Comparison of ENCODE assay signal across 8 mouse cellular contexts in genomic region chr2:122234611-122235288, GRCm38 (mm10). TPM values are rescaled to one million over a fixed set of nuclear protein-coding genes. Genes with fewer than 3 reads are reported as not detected.
DNase-seq lines count a peak whose midpoint lies in the region; ATAC-seq and TF ChIP-seq lines count a peak whose summit lies in the region.

Sord (plus strand) TSS chr2:122234749.

- intact Hi-C loops in gastrocnemius, adult 2 months (cut with DNase I), result no loop called here

- DNase-seq in ZHBTc4 (ENCODE audit: low read depth, low spot score), result peak; percentile 94
- DNase-seq in cerebellum, postnatal 4 days (ENCODE audit: low spot score in 2 of 2), result peak; percentile 55 to 82
- peak; percentile 85 for DNase-seq in gastrocnemius, adult 2 months
- peak; percentile 50 for DNase-seq in left cerebral cortex, adult 11 months (ENCODE audit: low spot score)
- peak; percentile 74 to 79 for DNase-seq in lung, postnatal 4 days
- peak; percentile 95 for DNase-seq in retina, postnatal 1 day
- peak; percentile 94 for DNase-seq in thymus, postnatal 4 days

- peak; percentile 97 for ATAC-seq in hindbrain, embryonic 16.5 days

- H3K4me2 ChIP-seq in hindbrain, embryonic 16.5 days (ENCODE audit: low read length), result peak within 1 kb of the TSS; percentile 92

- peak within 1 kb of the TSS; percentile 71 for H3K9ac ChIP-seq in hindbrain, embryonic 16.5 days (ENCODE audit: low read depth, low read length)

- under 1% methylated on average over 35 of the region's 35 CpGs for WGBS in hindbrain, embryonic 16.5 days

- H3K36me3 ChIP-seq in hindbrain, embryonic 16.5 days (ENCODE audit: control insufficient read depth, insufficient read depth, low read length), result no peaks in the 10 kb centered on the region

- peaks cover 5% of the 10 kb centered on the region for H3K4me1 ChIP-seq in hindbrain, embryonic 16.5 days (ENCODE audit: control insufficient read depth, insufficient read depth, low read depth, low read length)

- peak within 1 kb of the TSS; percentile 94 for H3K4me3 ChIP-seq in gastrocnemius, adult 2 months
- H3K4me3 ChIP-seq in hindbrain, embryonic 16.5 days (ENCODE audit: low read length), result peak within 1 kb of the TSS; percentile 53

- H3K27ac ChIP-seq in gastrocnemius, adult 2 months, result peak within 1 kb of the TSS; percentile 87
- H3K27ac ChIP-seq in hindbrain, embryonic 16.5 days (ENCODE audit: low read depth, low read length), result peak within 1 kb of the TSS; percentile 51

- TF ChIP-seq CTCF in gastrocnemius, adult 2 months (IDR thresholded peaks at IDR 0.05), result no peak

- no peaks in the 10 kb centered on the region for H3K27me3 ChIP-seq in hindbrain, embryonic 16.5 days (replicated peaks; ENCODE audit: control insufficient read depth, insufficient read depth, low read length)

- H3K9me3 ChIP-seq in hindbrain, embryonic 16.5 days (ENCODE audit: control insufficient read depth, low read length), result no peaks in the 10 kb centered on the region

RNA-seq across cellular contexts. Expression of gene Sord, which starts in this region (rescaled TPM):
- 10 to 100 TPM; 50.5 to 71.2 TPM for total RNA-seq in gastrocnemius, adult 2 months (2021)
- polyA plus RNA-seq in hindbrain, embryonic 16.5 days (2015; fragmentation: Nextera tagmentation; extraction: Ambion mirVana), result 26.0 and 29.7 TPM in 2 replicates

Comparison
In these comparisons a context has a peak if more than half of its experiments do, and no peak if none do; other contexts are left out.
1. Peak in every context shown above with its lines: DNase-seq, ATAC-seq, H3K4me3 ChIP-seq and H3K27ac ChIP-seq.